Mouse (Mus musculus) ES-Bruce4 (cell line): Measurements from ENCODE around the gene Pglyrp1. TPM values are rescaled to one million over a fixed set of nuclear protein-coding genes. Genes with fewer than 3 reads are reported as not detected.
A peak's percentile ranks its signal among the peaks of the same experiment; 100 is the strongest.

Experiments used
- H3K27ac ChIP-seq: 2 replicates; pipeline ENCODE4 v1.5.1; 2012; ENCODE audit warnings: low read length, inconsistent platforms; ENCODE audit not compliant: insufficient read depth
- H3K27me3 ChIP-seq: 2 replicates; pipeline ENCODE4 v1.6.1; 2012; ENCODE audit warnings: mild to moderate bottlenecking, low read length, inconsistent platforms; ENCODE audit not compliant: control insufficient read depth, poor library complexity, insufficient read depth, severe bottlenecking
- H3K36me3 ChIP-seq: 2 replicates; pipeline ENCODE4 v1.6.1; 2012; ENCODE audit warnings: inconsistent platforms, mild to moderate bottlenecking, low read length, moderate library complexity; ENCODE audit not compliant: control insufficient read depth, poor library complexity, insufficient read depth, severe bottlenecking
- H3K4me1 ChIP-seq: one replicate; pipeline ENCODE4 v1.8.1; 2011; ENCODE audit warnings: low read length; ENCODE audit not compliant: control insufficient read depth, insufficient read depth
- H3K4me3 ChIP-seq: 2 replicates; pipeline ENCODE4 v1.5.1; 2011; ENCODE audit warnings: low read depth, mild to moderate bottlenecking, low read length
- H3K9ac ChIP-seq: 2 replicates; pipeline ENCODE4 v1.6.1; 2012; ENCODE audit warnings: low read depth, mild to moderate bottlenecking, inconsistent platforms; ENCODE audit not compliant: poor library complexity, severe bottlenecking
- H3K9me3 ChIP-seq: replicated peaks from 2 replicates; pipeline ENCODE4 v1.6.1; 2012; ENCODE audit warnings: mild to moderate bottlenecking, low read length, inconsistent platforms; ENCODE audit not compliant: control insufficient read depth, poor library complexity, insufficient read depth, severe bottlenecking
- CTCF ChIP-seq: IDR thresholded peaks from one replicate; pipeline ENCODE4 v1.8.1; 2011; ENCODE audit warnings: low read depth, low read length
- EP300 ChIP-seq: IDR thresholded peaks from 2 replicates; pipeline ENCODE4 v1.6.1; 2011; ENCODE audit warnings: low read depth, low read length; ENCODE audit not compliant: insufficient read depth
- POLR2A ChIP-seq: IDR thresholded peaks from one replicate; pipeline ENCODE4 v1.8.1; 2011; ENCODE audit warnings: low read length; ENCODE audit not compliant: insufficient read depth
- polyA plus RNA-seq: library from polyadenylated mRNA; stranded (reverse); fragments of >200 nt; gene quantifications from 2 replicates; pipeline ENCODE4 v1.2.4, GENCODE M21; 2011; ENCODE audit warnings: low read depth; ENCODE audit not compliant: missing spikeins, insufficient read depth, insufficient read length

Pglyrp1 gene
- polyA plus RNA-seq, 1 experiment = 1.8 TPM

- Histone ChIP-seq H3K9me3 (no peaks in the 10 kb centered on the region), H3K9ac (0 out of 2 replicates have a peak overlapping the region, but pooled peaks have one; percentile 8), H3K4me3 (peak overlapping the region; percentile 58), H3K36me3 (no peaks in the 10 kb centered on the region; the same call in 1 of the 2 replicates), H3K27me3 (no peaks in the 10 kb centered on the region), H3K4me1 (peaks cover 4% of the 10 kb centered on the region), H3K27ac (no peak overlapping the region)
- TF ChIP-seq POLR2A (no peak), EP300 (0 out of 2 replicates have a peak, but pooled peaks have one; percentile 14), CTCF (peak; percentile 88)
Measured at GRCm38 (mm10) chr7:18891872-18892599, 20.9 kb downstream of the Pglyrp1 start.

- Histone ChIP-seq H3K9ac (no peak overlapping the region), H3K4me3 (peak overlapping the region; percentile 7; the same call in 1 of the 2 replicates), H3K36me3 (no peaks in the 10 kb centered on the region; the same call in 1 of the 2 replicates), H3K27me3 (no peaks in the 10 kb centered on the region), H3K9me3 (no peaks in the 10 kb centered on the region), H3K27ac (no peak overlapping the region), H3K4me1 (no peaks in the 10 kb centered on the region)
- TF ChIP-seq EP300 = no peak
Measured at GRCm38 (mm10) chr7:18893009-18893408, 21.9 kb downstream of the Pglyrp1 start.

GRCm38 (mm10) chr7:18893651-18894430 lies 22.7 kb downstream of the Pglyrp1 start:
- no peaks in the 10 kb centered on the region; the same call in 1 of the 2 replicates for H3K36me3 ChIP-seq
- H3K4me3 ChIP-seq = peak overlapping the region; percentile 20
- peak overlapping the region; percentile 26 for H3K9ac ChIP-seq
- no peaks in the 10 kb centered on the region for H3K27me3 ChIP-seq
- TF ChIP-seq CTCF (no peak), POLR2A (no peak), EP300 (no peak)
- no peaks in the 10 kb centered on the region for H3K9me3 ChIP-seq
- no peaks in the 10 kb centered on the region for H3K4me1 ChIP-seq
- H3K27ac ChIP-seq = no peak overlapping the region

- H3K27ac ChIP-seq = no peak overlapping the region
- no peaks in the 10 kb centered on the region for H3K9me3 ChIP-seq
- H3K9ac ChIP-seq = no peak overlapping the region
- no peaks in the 10 kb centered on the region for H3K27me3 ChIP-seq
- TF ChIP-seq CTCF (peak; percentile 54), EP300 (no peak)
- no peaks in the 10 kb centered on the region for H3K36me3 ChIP-seq
- no peaks in the 10 kb centered on the region for H3K4me1 ChIP-seq
- no peak overlapping the region for H3K4me3 ChIP-seq
Measured at GRCm38 (mm10) chr7:18896536-18896935, 25.4 kb downstream of the Pglyrp1 start.

GRCm38 (mm10) chr7:18900513-18900912 lies 29.4 kb downstream of the Pglyrp1 start:
- H3K27ac ChIP-seq = no peak overlapping the region
- TF ChIP-seq EP300 (no peak), POLR2A (no peak), CTCF (no peak)
- no peak overlapping the region for H3K4me3 ChIP-seq
- H3K9me3 ChIP-seq = no peaks in the 10 kb centered on the region
- H3K9ac ChIP-seq = no peak overlapping the region
- H3K27me3 ChIP-seq = no peaks in the 10 kb centered on the region
- peaks cover 2% of the 10 kb centered on the region for H3K4me1 ChIP-seq
- no peaks in the 10 kb centered on the region for H3K36me3 ChIP-seq

- peaks cover 2% of the 10 kb centered on the region for H3K4me1 ChIP-seq
- H3K9me3 ChIP-seq = no peaks in the 10 kb centered on the region
- H3K36me3 ChIP-seq = no peaks in the 10 kb centered on the region
- TF ChIP-seq EP300 = no peak
- TF ChIP-seq CTCF = peak; percentile 19
- no peak overlapping the region for H3K4me3 ChIP-seq
- no peaks in the 10 kb centered on the region for H3K27me3 ChIP-seq
- H3K9ac ChIP-seq = no peak overlapping the region
- H3K27ac ChIP-seq = no peak overlapping the region
Measured at GRCm38 (mm10) chr7:18902486-18902885, 31.4 kb downstream of the Pglyrp1 start.
